Mouse (Mus musculus): ENCODE results near the gene Parp2. TPM values are rescaled to one million over a fixed set of nuclear protein-coding genes. Genes with fewer than 3 reads are reported as not detected.
"Not testable (repeated sequence)": the region's sequence is repeated elsewhere in the genome, so short reads cannot be mapped to it uniquely, and the experiment has no call there.

Gene Parp2
- polyA plus RNA-seq, 1 experiment from 2014 or later: 53.8 TPM

DNA sequence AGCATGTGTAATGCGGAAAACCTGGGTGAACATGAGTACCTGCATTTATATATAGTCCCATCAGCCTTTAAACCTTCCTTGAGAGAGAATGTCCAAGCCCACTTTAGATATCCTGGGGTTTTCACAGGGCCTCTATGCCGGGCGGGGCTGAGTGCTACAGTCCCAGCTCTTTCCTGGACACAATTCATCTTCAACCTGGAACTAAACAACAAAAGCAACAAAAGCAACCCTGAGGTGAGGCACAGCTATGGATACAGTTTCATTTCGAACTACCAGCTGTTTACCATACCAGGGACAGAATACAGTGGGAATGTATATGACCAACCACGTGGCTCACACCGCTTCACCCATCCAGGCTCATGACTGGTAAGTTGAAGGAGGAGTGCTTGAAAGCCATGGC, 5.2 kb upstream of the Parp2 start:
- Histone ChIP-seq H3K27ac (no peak overlapping the region), H3K79me2 (ENCODE audit: inconsistent target) (no peaks in the 10 kb centered on the region), H3K4me3 (ENCODE audit: inconsistent target) (no peak overlapping the region), H3K36me3 (ENCODE audit: inconsistent target) (no peaks in the 10 kb centered on the region)
- WGBS (ENCODE audit: missing documents): 93% methylated on average over 6 of the region's 6 CpGs

DNA sequence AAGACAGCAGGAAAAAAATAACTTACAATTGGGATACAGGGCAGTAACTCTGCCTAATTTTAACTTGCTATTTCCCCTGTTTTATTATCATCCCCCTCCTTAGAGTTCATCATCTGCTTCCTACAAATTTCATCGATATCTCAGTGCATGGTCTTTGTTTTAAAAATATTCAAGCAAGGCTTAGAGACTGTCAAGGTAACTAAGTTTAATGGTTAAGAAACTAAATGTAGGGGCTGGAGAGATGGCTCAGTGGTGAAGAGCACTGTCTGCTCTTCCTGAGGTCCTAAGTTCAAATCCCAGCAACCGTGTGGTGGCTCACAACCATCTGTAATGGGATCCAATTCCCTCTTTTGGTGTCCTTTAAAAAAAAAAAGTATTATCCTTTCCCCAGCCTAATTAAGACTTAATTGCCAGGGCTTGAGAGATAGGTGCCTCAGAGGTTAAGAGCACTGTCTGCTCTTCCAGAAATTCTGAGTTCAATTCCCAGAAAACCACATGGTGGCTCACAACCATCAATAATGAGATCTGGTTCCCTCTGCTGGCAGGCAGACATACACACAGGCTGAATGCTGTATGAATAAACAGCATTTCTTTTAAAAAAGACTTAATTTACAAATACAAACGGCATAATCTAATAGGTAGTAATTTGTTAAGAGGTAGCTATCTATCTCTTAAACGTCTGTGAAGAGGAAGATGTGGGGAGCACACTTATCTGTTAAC, 4.6 kb upstream of the Parp2 start:
- H3K79me2 ChIP-seq (ENCODE audit: inconsistent target): peaks cover 1% of the 10 kb centered on the region
- H3K27ac ChIP-seq: no peak overlapping the region
- no peak overlapping the region for H3K4me3 ChIP-seq (ENCODE audit: inconsistent target)
- WGBS (ENCODE audit: missing documents): 59% methylated on average over 4 of the region's 4 CpGs
- H3K36me3 ChIP-seq (ENCODE audit: inconsistent target): no peaks in the 10 kb centered on the region

DNA sequence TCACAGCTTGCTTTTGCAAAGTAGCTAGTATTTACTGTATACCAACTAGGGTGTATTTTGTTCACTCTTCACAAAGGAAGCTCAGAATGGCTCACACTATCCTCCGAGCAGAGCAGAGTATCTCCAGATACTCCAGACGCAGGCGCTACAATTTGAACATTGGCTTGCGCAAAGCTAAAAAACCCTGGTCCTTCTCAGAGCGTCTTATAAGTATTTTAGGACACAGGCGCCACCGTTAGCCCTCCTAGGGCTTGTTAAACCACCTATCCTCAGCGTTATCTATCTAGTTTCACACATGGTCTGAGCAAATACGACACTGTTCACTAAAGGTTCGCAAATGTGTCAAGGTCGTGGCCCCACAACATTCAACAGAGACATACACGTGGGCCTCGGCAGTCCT, 3.0 kb upstream of the Parp2 start:
- H3K4me3 ChIP-seq (ENCODE audit: inconsistent target): no peak overlapping the region
- WGBS (ENCODE audit: missing documents): 93% methylated on average over 13 of the region's 13 CpGs

DNA sequence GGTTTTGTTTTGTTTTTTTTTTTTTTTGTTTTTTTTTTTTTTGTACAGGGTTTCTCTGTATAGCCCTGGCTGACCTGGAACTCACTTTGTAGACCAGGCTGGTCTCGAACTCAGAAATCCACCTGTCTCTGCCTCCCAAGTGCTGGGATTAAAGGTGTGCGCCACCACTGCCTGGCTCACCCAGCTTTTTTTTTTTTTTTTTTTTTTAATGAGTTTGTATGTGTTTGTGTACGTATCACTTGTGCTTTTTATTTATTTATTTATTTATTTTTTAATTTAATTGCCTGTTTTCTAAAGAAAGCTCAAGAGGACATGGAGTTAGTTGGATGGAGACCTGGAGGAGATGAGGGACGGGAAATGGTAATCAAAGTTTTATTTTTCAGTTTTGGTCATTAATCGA, 1.2 kb upstream of the Parp2 start:
- WGBS (ENCODE audit: missing documents): 95% methylated on average over 2 of the region's 5 CpGs
- H3K36me3 ChIP-seq (ENCODE audit: inconsistent target); H3K4me3 ChIP-seq (ENCODE audit: inconsistent target); H3K27ac ChIP-seq: not testable (repeated sequence)
- peaks cover 18% of the 10 kb centered on the region for H3K79me2 ChIP-seq (ENCODE audit: inconsistent target)

More for the DNA sequence above, 3.0 kb upstream of the Parp2 start:
- peaks cover 18% of the 10 kb centered on the region for H3K79me2 ChIP-seq (ENCODE audit: inconsistent target)
- H3K36me3 ChIP-seq (ENCODE audit: inconsistent target): no peaks in the 10 kb centered on the region
- H3K27ac ChIP-seq: no peak overlapping the region

DNA sequence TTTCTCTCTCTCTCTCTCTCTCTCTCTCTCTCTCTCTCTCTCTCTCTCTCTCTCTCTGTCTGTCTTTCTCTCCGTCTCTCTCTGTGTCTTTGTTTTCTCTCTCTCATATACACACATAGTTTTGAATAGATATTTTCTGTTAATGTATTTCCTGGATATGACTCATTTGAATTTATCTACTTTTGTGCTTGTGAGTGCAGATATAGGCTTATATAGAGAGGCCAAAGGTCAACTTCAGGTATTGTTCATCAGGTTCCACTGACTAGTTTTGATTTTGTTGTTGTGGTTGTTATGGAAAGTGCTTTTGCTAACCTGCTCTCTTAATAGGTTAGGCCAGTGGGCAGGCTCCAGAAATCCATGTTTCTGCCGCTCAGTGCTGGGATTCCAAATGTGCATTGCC, 5.4 kb downstream of the Parp2 start:
- 100% methylated on average over 2 of the region's 2 CpGs for WGBS (ENCODE audit: missing documents)
- H3K27ac ChIP-seq: no peak overlapping the region
- peaks cover 16% of the 10 kb centered on the region for H3K79me2 ChIP-seq (ENCODE audit: inconsistent target)
- no peak overlapping the region for H3K4me3 ChIP-seq (ENCODE audit: inconsistent target)
- peaks cover 55% of the 10 kb centered on the region for H3K36me3 ChIP-seq (ENCODE audit: inconsistent target)

DNA sequence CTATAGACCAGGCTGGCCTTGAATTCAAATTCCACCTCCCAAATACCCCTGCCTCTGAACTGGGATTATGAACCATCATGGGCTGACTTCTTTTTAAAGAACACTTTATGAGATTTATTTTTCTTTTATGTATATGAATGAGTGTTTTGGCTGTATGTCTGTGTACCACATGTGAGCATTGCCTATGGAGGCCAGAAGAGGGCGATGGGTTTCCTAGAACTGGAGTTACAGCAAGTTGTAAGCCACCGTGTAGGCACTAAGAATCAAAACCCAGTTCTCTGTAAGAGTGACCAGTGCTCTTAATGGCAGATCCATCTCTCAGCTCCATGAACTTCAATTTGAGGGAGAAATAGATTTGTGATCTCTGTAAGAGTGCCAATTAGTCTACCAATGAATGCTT, 15.6 kb downstream of the Parp2 start:
- Histone ChIP-seq H3K4me3 (ENCODE audit: inconsistent target) (no peak overlapping the region), H3K79me2 (ENCODE audit: inconsistent target) (peaks cover 40% of the 10 kb centered on the region), H3K27ac (peak overlapping the region; percentile 85), H3K36me3 (ENCODE audit: inconsistent target) (peaks cover 58% of the 10 kb centered on the region)
- 84% methylated on average over 2 of the region's 2 CpGs for WGBS (ENCODE audit: missing documents)

DNA sequence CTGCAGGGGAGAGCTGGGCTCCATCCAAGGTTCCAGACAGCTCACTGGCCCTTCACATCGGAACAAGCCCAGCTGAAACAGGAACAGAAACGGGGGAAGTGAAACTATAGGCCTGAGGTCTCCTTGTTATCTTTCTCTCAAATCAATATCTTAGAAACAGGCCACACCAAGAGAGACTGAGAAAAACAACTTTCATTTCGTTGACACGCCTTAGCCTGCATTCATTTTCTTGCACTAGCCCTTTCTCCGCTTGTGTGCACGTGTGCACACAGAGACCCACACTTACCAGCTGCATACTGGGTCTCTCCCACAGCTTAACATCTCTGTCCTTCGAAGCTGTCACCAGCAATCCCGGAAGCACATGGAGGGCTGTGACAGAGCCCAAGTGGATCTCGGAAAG, 16.6 kb downstream of the Parp2 start:
- Histone ChIP-seq H3K27ac (peak overlapping the region; percentile 85), H3K4me3 (ENCODE audit: inconsistent target) (no peak overlapping the region; the same call in 1 of the 2 replicates), H3K36me3 (ENCODE audit: inconsistent target) (peaks cover 62% of the 10 kb centered on the region), H3K79me2 (ENCODE audit: inconsistent target) (peaks cover 50% of the 10 kb centered on the region)
- 3% methylated on average over 9 of the region's 9 CpGs for WGBS (ENCODE audit: missing documents)

DNA sequence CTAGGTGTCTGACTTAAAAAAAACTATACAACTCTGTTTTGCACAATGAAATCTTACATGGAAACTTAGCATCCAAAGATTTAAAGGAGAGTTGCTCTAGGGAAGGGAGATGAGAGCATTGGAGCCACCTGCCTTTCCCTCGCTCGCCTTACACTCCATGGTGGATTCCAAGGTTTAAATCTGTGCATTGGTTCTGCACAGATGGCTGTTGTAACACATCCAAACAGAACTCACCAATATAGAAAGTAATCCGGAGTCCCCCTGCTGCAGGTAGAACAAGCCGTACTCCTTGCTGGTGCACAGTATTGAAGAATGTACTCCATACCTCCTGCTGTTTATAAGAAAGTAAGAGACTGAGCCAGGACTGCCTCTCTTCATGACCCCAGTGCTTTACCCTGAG, 18.9 kb downstream of the Parp2 start:
- no peak overlapping the region for H3K4me3 ChIP-seq (ENCODE audit: inconsistent target)
- no peak overlapping the region for H3K27ac ChIP-seq
- 100% methylated on average over 4 of the region's 4 CpGs for WGBS (ENCODE audit: missing documents)
- peaks cover 62% of the 10 kb centered on the region for H3K79me2 ChIP-seq (ENCODE audit: inconsistent target)
- peaks cover 75% of the 10 kb centered on the region for H3K36me3 ChIP-seq (ENCODE audit: inconsistent target)

DNA sequence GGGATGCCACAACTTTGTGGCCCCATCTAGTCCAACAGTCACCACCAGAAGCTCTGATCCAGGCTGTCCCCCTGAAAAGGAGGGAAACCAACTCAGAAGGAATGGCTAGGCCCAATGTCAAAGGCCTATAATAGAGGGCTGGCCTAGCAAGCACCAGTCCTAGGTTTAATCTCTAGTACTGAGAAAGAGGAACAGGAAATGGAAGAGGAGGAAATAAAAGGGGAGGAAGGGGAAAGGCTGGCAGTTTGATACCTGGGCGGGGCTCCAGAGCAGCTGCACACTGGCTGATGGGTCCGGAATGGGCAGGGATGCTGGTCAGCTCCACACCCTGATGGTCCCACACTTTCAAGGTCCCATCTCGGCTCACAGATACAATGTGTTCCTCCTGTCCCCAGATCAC, 22.2 kb downstream of the Parp2 start:
- Histone ChIP-seq H3K27ac (peak overlapping the region; percentile 78), H3K4me3 (ENCODE audit: inconsistent target) (peak overlapping the region; percentile 26), H3K79me2 (ENCODE audit: inconsistent target) (peaks cover 58% of the 10 kb centered on the region), H3K36me3 (ENCODE audit: inconsistent target) (peaks cover 73% of the 10 kb centered on the region)
- 43% methylated on average over 3 of the region's 3 CpGs for WGBS (ENCODE audit: missing documents)

DNA sequence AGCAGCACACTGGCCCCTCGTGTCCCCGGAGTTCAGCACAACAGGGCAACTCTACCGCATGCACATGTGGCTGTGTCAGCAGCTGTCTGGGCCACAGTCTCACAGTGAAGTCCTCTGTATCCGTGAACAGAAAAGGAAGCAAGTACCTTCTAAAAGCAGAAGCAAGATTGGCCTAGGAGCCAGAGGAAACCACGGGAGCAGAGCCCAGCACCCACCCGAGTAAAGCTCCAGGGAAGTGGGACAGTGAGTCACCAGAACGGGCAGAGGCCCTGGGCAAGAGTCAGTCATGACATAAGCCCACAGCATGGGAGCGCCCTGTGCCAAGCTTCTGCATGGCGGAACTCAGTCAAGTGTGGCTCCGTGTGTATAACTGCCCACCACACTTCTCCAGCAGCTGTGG, 26.3 kb downstream of the Parp2 start:
- Histone ChIP-seq H3K27ac (peak overlapping the region; percentile 90), H3K4me3 (ENCODE audit: inconsistent target) (no peak overlapping the region), H3K36me3 (ENCODE audit: inconsistent target) (peaks cover 50% of the 10 kb centered on the region), H3K79me2 (ENCODE audit: inconsistent target) (peaks cover 64% of the 10 kb centered on the region)
- 2% methylated on average over 10 of the region's 10 CpGs for WGBS (ENCODE audit: missing documents)

DNA sequence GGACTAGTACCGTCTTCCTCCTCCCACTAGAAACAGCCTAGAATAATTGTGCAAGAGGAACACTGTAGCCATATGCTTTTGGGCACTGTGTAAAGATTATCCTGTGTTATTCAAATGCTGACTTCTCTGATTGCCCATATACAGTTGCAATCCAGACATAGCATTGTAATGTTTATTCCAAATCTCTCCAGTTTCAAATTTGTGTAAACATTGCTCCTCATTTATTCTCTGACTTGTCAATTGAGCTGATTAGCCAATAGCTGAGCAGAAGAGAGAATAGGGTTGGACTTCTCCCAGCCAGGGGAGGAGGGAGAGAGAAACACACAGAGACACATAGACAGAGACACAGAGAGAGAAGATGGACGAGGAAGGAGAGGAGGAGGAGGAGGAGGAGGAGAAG, 26.8 kb downstream of the Parp2 start:
- 13% methylated on average over 2 of the region's 2 CpGs for WGBS (ENCODE audit: missing documents)
- Histone ChIP-seq H3K4me3 (ENCODE audit: inconsistent target) (peak overlapping the region; percentile 7; the same call in 1 of the 2 replicates), H3K36me3 (ENCODE audit: inconsistent target) (peaks cover 45% of the 10 kb centered on the region), H3K27ac (peak overlapping the region; percentile 90), H3K79me2 (ENCODE audit: inconsistent target) (peaks cover 64% of the 10 kb centered on the region)

DNA sequence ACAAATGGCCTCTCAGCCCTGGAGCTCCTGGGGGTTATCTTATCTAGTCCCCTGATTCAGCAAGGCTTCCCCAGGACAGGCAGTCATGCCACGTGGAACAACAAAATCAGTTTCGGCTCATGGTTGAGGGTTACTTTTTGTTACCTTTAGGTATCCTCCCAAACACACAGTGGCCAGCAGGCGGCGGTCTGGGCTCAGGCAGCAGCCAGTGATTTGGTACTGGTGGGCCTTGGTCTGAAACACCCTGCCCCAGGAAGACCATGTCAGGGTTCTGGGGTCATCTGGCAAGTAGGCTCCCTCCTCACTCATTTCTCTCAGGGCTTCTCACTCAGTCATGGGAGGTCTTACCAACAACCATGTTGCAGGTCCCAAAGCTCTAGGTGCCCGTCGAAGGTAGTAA, 29.6 kb downstream of the Parp2 start:
- peak overlapping the region; percentile 93 for H3K27ac ChIP-seq
- peaks cover 56% of the 10 kb centered on the region for H3K79me2 ChIP-seq (ENCODE audit: inconsistent target)
- H3K4me3 ChIP-seq (ENCODE audit: inconsistent target): no peak overlapping the region
- peaks cover 41% of the 10 kb centered on the region for H3K36me3 ChIP-seq (ENCODE audit: inconsistent target)
- 94% methylated on average over 6 of the region's 6 CpGs for WGBS (ENCODE audit: missing documents)

DNA sequence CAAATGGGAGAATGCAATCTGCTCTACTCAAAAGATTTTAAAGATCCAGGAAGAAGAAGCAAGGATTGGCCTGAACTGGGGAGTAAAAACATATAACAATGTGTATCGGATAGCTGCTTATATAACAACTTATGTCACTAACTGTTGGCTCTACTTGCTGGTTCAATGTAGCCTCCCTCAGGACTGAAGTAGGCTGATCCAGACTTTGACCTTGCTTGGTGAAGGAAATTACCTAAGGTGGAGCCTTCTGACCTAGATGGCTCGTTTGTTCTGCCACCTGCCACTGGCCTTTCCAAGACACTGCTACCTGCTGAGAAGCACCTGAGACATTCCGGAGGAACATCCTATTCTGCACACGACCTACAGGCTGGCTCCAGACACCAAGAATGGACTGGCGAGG, 48.1 kb downstream of the Parp2 start:
- Histone ChIP-seq H3K36me3 (ENCODE audit: inconsistent target) (peaks cover 89% of the 10 kb centered on the region), H3K79me2 (ENCODE audit: inconsistent target) (peaks cover 19% of the 10 kb centered on the region; the same call in 1 of the 2 replicates), H3K4me3 (ENCODE audit: inconsistent target) (no peak overlapping the region), H3K27ac (no peak overlapping the region)
- WGBS (ENCODE audit: missing documents): 92% methylated on average over 4 of the region's 5 CpGs

DNA sequence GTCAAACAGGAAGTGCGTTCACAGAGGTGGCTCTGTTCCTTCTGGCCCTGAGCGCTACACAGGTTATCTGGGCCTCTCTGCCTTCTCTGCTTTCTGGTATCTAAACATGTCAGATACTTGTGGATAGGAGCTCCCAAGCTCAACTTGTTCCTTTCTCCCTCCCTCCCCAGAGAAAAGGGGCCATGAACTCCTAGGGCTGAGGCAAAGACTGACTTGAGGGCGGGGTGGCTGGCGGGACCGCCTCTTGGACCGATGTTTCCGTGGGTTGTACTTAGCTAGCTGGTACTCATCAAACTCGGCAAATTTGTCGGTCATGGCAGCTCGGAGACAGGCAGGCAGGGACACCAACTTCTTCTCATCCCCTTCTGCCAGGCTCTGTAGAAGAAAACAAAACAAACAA, 55.0 kb downstream of the Parp2 start:
- Histone ChIP-seq H3K36me3 (ENCODE audit: inconsistent target) (peaks cover 65% of the 10 kb centered on the region), H3K27ac (no peak overlapping the region), H3K79me2 (ENCODE audit: inconsistent target) (peaks cover 52% of the 10 kb centered on the region), H3K4me3 (ENCODE audit: inconsistent target) (no peak overlapping the region)
- 97% methylated on average over 10 of the region's 10 CpGs for WGBS (ENCODE audit: missing documents)

DNA sequence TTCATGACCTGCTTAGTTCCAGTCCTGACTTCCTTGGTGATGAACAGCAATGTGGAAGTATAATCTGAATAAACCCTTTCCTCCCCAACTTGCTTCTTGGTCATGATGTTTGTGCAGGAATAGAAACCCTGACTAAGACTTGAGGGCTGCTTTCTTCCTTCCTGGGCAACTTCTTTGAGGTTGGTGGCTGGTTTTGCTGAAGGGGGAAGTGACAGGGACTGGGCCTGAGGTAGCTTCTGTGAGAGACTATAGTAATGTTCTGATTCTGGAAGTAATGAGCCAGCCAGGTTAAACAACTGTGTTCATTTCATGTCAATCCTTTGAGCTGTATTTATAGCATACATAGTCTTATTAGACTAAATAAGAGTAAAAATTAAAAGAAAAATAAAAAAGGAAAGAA, 57.4 kb downstream of the Parp2 start:
- peaks cover 50% of the 10 kb centered on the region for H3K36me3 ChIP-seq (ENCODE audit: inconsistent target)
- H3K27ac ChIP-seq: peak overlapping the region; percentile 84
- H3K79me2 ChIP-seq (ENCODE audit: inconsistent target): peaks cover 65% of the 10 kb centered on the region
- not testable (repeated sequence) for H3K4me3 ChIP-seq (ENCODE audit: inconsistent target)

DNA sequence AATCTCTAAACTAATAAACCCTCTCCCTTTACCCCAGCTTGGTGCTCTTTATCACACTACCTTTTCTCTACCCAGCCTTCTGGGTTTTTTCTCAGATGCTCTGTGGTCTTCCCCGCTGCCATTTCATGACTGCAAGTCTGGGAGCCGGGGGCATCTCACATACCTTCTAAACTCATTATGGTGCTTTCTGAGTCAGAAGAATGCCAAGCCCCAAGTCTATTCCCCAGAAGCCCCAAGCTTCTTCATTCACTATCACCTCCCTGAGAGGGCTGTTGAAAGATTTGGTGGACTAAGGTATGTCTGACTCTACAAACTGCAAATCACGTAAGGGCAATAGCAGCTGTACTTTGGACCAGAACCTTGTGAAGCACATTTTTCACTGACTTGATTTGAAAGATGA, 59.3 kb downstream of the Parp2 start:
- WGBS (ENCODE audit: missing documents): 88% methylated on average over 2 of the region's 3 CpGs

More for the DNA sequence above, 59.3 kb downstream of the Parp2 start:
- Histone ChIP-seq H3K27ac (peak overlapping the region; percentile 84), H3K4me3 (ENCODE audit: inconsistent target) (no peak overlapping the region), H3K36me3 (ENCODE audit: inconsistent target) (peaks cover 32% of the 10 kb centered on the region; the same call in 1 of the 2 replicates), H3K79me2 (ENCODE audit: inconsistent target) (peaks cover 57% of the 10 kb centered on the region)

All from macrophage (primary cell).